Mouse (Mus musculus) E14TG2a.4 (cell line): ENCODE measurements at regions not wholly inside any gene's neighbourhood (a gene's known extent, or its start where the extent isn't known, plus 50 kb on each side); places are given as distances from the start of the nearest gene placed in this dataset.

ENCODE experiments used
- CTCF ChIP-seq: conservative IDR thresholded peaks from 2 replicates; pipeline ENCODE4 v1.5.1; 2014; ENCODE audit warnings: low read length
- NANOG ChIP-seq: IDR thresholded peaks from 2 replicates; pipeline ENCODE4 v1.6.1; 2014; ENCODE audit warnings: borderline replicate concordance, low read length, mixed read lengths
- POU5F1 ChIP-seq: IDR thresholded peaks from 2 replicates; pipeline ENCODE4 v1.6.1; 2014; ENCODE audit warnings: low read length, borderline replicate concordance

DNA sequence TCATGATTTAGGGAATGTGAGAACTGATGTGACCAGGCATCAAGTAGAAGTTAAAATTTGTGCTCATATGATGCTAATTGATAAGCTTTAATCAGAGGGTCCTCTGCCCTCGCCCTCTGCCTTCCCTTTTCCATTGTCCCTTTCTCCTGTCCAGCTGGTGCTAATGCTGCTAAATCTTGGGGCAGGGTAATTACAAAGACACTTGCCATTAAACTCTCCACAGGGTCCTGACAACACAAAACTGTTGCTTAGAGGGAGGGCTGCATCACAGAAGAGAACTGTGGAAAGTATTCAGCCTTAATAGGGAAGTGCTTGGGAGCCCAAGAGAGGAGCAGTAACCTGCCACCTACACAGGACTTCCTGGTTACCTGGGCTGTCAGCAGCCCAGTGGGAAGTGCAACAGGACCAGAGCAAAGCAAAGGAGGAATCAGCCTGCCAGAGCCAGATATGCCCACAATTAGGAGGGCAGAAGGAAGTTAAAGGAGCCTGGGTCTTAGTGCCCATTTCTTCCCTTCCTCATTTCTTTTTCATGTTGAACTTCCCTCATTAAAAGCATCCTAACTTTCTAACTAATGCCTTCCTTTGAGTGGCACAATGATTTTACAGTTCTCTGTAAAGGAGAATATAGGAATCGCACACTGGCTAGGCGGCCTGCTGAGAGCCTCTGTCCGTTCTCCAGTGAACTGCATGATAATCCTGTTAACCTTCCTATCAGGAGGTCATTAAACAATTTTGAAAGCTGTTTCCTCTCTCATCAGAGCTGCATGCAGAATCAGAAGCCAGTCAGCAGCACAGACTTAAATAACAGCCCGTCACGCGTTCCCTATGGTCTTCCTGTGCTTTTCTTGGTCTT lies 372.5 kb upstream of the Mef2c start:
- TF ChIP-seq CTCF = no peak
- TF ChIP-seq NANOG = no peak
- no peak for TF ChIP-seq POU5F1
